Mouse (Mus musculus) thymus, postnatal 14 days (tissue): ENCODE data around the gene Rhoc.
A peak's percentile ranks its signal among the peaks of the same experiment; 100 is the strongest.

Experiments
- DNase-seq: peaks from one replicate; pipeline ENCODE4 v3.0.0; 2021

The Rhoc gene

DNA sequence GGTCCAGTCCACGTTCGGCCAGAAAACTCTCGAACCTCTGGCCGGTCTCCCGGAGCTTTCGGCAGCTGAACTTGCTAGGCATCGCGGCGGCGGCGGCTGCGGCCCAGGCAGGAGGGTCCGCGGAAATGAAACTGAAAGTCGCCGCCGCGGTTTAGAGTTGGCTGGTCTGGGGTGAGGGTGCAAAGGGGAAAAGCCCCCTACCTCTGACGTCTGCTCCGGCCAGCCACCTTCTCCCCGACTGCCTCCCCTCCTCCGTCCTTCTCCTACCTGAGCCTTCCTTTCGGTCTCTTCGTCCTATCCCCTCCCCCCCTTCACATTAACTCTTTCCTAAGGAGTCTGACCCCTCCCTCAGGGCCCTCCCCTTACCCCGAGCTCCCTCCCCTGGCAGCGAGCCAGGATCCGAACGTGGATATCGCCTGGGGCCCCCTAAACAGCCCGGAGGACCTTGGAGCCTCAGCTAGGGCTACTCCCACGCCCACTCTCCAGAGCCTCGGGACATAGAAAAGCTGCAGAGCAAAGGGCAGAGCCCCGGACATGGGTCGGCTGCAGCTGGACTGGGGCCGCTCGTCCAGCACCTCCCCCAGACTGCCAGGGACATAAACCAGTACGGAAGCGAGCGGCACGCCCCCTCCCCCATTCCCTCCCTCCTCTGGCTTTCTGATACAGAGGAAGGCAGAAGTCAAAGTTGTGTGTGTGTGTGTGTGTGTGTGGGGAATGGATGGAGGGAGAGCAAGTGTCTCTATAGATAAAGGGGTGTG lies 30.0 kb downstream of the Rhoc start, which contains the start of gene Mov10:
Mov10 (minus strand) TSS at position 573 of the 758 bp plus-strand sequence.
- DNase-seq, result peak; percentile 81

DNA sequence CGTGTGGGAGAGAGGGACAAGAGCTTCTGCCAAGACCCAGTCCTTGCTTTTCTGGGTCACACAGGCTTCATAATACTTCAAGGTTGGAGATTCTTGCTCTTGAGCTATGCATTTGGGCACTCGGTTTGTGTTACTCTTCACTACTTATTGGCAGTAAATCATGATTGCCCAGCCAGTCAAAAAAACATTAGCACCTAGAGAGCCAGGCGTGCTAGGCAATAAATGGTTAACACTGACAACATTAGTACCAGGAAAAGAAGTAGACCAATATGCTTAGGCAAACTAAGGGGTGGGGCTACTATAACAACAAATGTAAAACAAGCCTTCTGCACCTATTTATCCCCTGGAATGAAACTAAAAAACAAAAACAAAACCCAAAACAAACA lies 30.6 kb downstream of the Rhoc start:
- DNase-seq, result no peak

- DNase-seq, result no peak
Observed at GRCm38 (mm10) chr3:104820426-104820825, 32.3 kb downstream of the Rhoc start.

DNA sequence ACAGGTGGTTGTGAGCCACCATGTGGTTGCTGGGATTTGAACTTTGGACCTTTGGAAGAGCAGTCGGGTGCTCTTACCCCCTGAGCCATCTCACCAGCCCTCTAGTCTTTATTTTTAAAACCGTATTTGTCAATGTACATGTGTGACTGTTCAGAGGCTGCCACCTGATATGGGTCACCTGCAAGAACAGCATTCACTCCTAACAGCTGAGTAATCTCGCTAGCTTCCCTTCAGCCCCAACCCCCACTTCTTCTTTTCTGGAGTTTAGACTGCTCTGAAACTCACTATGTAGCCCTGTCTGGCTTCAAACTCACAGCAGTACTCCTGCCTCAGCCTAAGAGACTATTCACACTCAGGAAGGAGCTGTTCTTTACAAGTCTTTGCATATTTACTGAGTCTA lies 34.2 kb downstream of the Rhoc start:
- DNase-seq, result no peak

DNA sequence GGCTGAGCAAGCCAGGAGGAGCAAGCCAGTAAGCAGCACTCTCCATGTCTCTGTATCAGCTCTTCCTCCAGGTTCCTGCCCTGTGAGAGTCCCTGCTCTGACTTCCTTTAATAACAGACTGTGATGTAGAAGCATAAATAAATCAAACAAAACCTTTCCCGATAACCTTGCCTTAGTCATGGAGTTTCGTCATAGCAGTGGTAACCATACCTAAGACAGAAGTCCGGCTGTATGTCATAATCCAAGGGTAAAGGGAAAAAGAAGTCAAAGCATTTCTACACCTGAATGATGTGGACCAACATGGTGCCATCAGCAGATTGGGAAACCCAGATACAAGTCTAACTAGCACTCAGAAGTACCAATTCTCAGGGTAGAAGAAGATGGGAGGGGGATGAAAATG lies 47.6 kb downstream of the Rhoc start:
- DNase-seq, result no peak

- DNase-seq, result no peak
Observed at GRCm38 (mm10) chr3:104841049-104841448, 52.9 kb downstream of the Rhoc start.
